Mouse (Mus musculus): ENCODE data around the gene Gpx5. TPM values are rescaled to one million over a fixed set of nuclear protein-coding genes. Genes with fewer than 3 reads are reported as not detected.
"Not testable (repeated sequence)": the region's sequence is repeated elsewhere in the genome, so short reads cannot be mapped to it uniquely, and the experiment has no call there.

Gene Gpx5
- polyA plus RNA-seq, 1 experiment from 2014 or later: not detected

DNA sequence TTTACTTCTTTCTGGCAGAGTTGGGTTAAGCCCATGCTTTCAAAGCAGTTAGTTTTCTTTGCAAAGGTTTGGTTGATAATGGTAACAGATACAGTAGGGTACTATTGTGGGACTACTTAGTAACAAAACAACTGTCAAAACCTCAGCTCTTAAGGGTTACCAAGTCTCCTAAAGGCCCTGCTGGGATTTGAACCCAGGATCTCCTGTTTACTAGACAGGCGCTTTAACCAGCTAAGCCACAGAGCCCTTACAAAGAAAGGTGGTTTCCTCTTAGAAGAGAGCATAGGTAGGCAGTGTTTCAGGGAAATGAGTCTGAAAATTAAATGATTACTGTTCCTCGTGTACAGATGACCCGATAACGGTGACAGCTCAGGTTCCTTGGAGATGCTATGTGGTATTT, 43.5 kb downstream of the Gpx5 start:
- 8% methylated on average over 4 of the region's 4 CpGs for WGBS
- ATAC-seq (ENCODE audit: insufficient number of reproducible peaks, low FRiP score, low TSS enrichment, low read depth): no peak

DNA sequence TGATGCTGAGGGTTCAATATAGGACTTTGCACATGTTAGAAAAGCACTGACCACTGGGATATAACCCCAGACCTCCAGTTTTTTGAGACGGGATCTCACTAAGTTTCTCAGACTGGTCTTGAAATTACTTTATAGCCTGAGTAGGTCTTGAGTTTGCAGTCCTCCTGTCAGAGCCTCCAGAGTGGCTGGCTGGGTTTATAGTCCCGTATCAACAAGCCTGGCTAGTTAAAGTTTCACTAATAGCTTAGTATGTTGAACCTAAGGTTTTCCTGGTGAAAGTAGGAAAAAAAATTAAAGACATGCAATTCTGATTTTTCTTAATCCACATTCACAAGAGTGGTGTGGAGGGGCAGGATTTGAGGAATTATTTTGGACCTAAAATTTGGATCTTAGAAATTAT, 46.3 kb downstream of the Gpx5 start:
- DNase-seq (ENCODE audit: low spot score): no peak
- no peak overlapping the region for H3K4me2 ChIP-seq (ENCODE audit: low read depth, severe bottlenecking)
- H3K9me3 ChIP-seq (ENCODE audit: control insufficient read depth, low read length): no peaks in the 10 kb centered on the region
- H3K27me3 ChIP-seq (ENCODE audit: control insufficient read depth, insufficient read depth, low read length): 0 out of 2 replicates have a peak, but pooled peaks cover 3% of the 10 kb centered on the region
- H3K4me3 ChIP-seq (ENCODE audit: low read depth, low read length): no peak overlapping the region
- no peaks in the 10 kb centered on the region for H3K4me1 ChIP-seq (ENCODE audit: control insufficient read depth, insufficient read depth, low read length)
- ATAC-seq (ENCODE audit: insufficient number of reproducible peaks, low FRiP score, low TSS enrichment, low read depth): no peak
- no peaks in the 10 kb centered on the region for H3K36me3 ChIP-seq (ENCODE audit: control insufficient read depth, insufficient read depth, low read length)
- H3K27ac ChIP-seq (replicated peaks; ENCODE audit: low read depth, low read length): no peak overlapping the region
- 54% methylated on average over 2 of the region's 2 CpGs for WGBS
- H3K9ac ChIP-seq (ENCODE audit: low read length): no peak overlapping the region

More for the DNA sequence above, 43.5 kb downstream of the Gpx5 start:
- Histone ChIP-seq H3K9ac (ENCODE audit: low read length) (no peak overlapping the region), H3K4me2 (ENCODE audit: low read depth, severe bottlenecking) (no peak overlapping the region), H3K27me3 (ENCODE audit: control insufficient read depth, insufficient read depth, low read length) (0 out of 2 replicates have a peak, but pooled peaks cover under 1% of the 10 kb centered on the region), H3K9me3 (ENCODE audit: control insufficient read depth, low read length) (no peaks in the 10 kb centered on the region), H3K27ac (replicated peaks; ENCODE audit: low read depth, low read length) (no peak overlapping the region), H3K4me1 (ENCODE audit: control insufficient read depth, insufficient read depth, low read length) (no peaks in the 10 kb centered on the region; the same call in 1 of the 2 replicates), H3K4me3 (ENCODE audit: low read depth, low read length) (no peak overlapping the region), H3K36me3 (ENCODE audit: control insufficient read depth, insufficient read depth, low read length) (no peaks in the 10 kb centered on the region)
- peak; percentile 54 for DNase-seq (ENCODE audit: low spot score)

DNA sequence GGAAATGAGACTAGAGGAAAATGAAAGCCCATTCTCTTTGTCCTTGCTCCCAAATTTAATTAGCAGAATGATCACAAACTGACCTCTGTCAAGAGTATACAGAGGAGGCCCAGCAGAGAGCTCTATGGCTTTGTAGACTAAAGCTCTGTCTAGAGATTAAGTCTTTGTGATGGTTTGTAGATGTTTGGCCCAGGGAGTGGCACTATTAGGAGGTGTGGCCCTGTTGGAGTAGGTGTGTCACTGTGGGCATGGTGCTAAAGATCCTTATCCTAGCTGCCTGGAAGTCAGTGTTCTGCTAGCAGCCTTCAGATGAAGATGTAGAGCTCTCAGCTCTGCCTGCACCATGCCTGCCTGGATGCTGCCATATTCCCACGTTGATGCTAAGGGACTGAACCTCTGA, 47.6 kb downstream of the Gpx5 start:
- not testable (repeated sequence) for H3K4me1 ChIP-seq (ENCODE audit: control insufficient read depth, insufficient read depth, low read length); ATAC-seq (ENCODE audit: insufficient number of reproducible peaks, low FRiP score, low TSS enrichment, low read depth); H3K36me3 ChIP-seq (ENCODE audit: control insufficient read depth, insufficient read depth, low read length); H3K9ac ChIP-seq (ENCODE audit: low read length); H3K9me3 ChIP-seq (ENCODE audit: control insufficient read depth, low read length); H3K27ac ChIP-seq (replicated peaks; ENCODE audit: low read depth, low read length); H3K27me3 ChIP-seq (ENCODE audit: control insufficient read depth, insufficient read depth, low read length); H3K4me2 ChIP-seq (ENCODE audit: low read depth, severe bottlenecking); DNase-seq (ENCODE audit: low spot score); H3K4me3 ChIP-seq (ENCODE audit: low read depth, low read length)
- 25% methylated on average over 1 of the region's 1 CpGs for WGBS

DNA sequence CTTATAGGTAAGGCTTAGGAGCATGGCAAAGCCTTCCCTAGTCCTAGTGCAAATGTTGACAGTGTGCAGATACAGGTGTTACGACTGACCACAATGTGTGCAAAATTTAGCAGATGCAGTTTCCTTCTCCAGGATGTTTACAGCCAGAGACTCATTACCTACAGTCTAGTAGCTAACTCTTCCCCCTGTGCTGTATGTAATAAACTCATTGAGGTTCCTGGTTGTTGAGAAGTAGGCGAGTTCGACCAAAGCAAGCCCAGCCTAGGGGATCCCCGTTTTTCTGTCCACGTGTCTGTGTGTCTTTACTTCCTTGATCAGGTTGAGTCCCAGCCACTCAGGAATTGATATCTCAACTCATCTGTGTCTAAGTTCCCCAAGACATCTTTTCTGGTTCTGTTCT, 48.4 kb downstream of the Gpx5 start:
- no peaks in the 10 kb centered on the region for H3K9me3 ChIP-seq (ENCODE audit: control insufficient read depth, low read length)
- H3K9ac ChIP-seq (ENCODE audit: low read length): no peak overlapping the region
- H3K4me1 ChIP-seq (ENCODE audit: control insufficient read depth, insufficient read depth, low read length): no peaks in the 10 kb centered on the region
- ATAC-seq (ENCODE audit: insufficient number of reproducible peaks, low FRiP score, low TSS enrichment, low read depth) (no peak), DNase-seq (ENCODE audit: low spot score) (no peak)
- no peak overlapping the region for H3K27ac ChIP-seq (replicated peaks; ENCODE audit: low read depth, low read length)
- WGBS: 78% methylated on average over 5 of the region's 5 CpGs
- H3K36me3 ChIP-seq (ENCODE audit: control insufficient read depth, insufficient read depth, low read length): no peaks in the 10 kb centered on the region
- H3K27me3 ChIP-seq (ENCODE audit: control insufficient read depth, insufficient read depth, low read length): 0 out of 2 replicates have a peak, but pooled peaks cover 3% of the 10 kb centered on the region
- no peak overlapping the region for H3K4me3 ChIP-seq (ENCODE audit: low read depth, low read length)
- H3K4me2 ChIP-seq (ENCODE audit: low read depth, severe bottlenecking): no peak overlapping the region

DNA sequence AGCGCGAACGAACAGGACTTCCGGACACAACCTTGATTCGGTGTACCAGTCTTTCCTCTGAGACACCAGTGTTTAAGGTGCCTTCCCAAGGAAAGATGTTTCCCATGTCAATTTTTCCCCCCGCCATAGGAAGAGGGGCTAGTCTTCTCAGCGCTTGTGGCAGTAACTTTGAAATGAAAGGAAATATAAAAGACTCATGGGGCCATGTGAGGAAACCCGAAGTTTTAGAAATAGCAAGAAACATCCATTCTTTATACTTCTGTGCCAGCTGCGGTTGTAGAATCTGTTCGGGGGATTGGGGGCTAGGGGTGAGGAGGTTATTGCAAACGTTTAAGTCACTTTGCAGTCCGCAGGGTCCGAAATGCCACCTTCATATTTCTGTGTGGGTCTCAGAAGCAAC, 49.3 kb downstream of the Gpx5 start:
- DNase-seq (ENCODE audit: low spot score) (no peak), ATAC-seq (ENCODE audit: insufficient number of reproducible peaks, low FRiP score, low TSS enrichment, low read depth) (no peak)
- Histone ChIP-seq H3K4me3 (ENCODE audit: low read depth, low read length) (peak overlapping the region; percentile 24), H3K9me3 (ENCODE audit: control insufficient read depth, low read length) (no peaks in the 10 kb centered on the region; the same call in 1 of the 2 replicates), H3K9ac (ENCODE audit: low read length) (no peak overlapping the region), H3K27me3 (ENCODE audit: control insufficient read depth, insufficient read depth, low read length) (0 out of 2 replicates have a peak, but pooled peaks cover 3% of the 10 kb centered on the region), H3K4me2 (ENCODE audit: low read depth, severe bottlenecking) (peak overlapping the region; percentile 43), H3K27ac (replicated peaks; ENCODE audit: low read depth, low read length) (no peak overlapping the region), H3K36me3 (ENCODE audit: control insufficient read depth, insufficient read depth, low read length) (no peaks in the 10 kb centered on the region), H3K4me1 (ENCODE audit: control insufficient read depth, insufficient read depth, low read length) (no peaks in the 10 kb centered on the region)
- WGBS: 16% methylated on average over 13 of the region's 13 CpGs

DNA sequence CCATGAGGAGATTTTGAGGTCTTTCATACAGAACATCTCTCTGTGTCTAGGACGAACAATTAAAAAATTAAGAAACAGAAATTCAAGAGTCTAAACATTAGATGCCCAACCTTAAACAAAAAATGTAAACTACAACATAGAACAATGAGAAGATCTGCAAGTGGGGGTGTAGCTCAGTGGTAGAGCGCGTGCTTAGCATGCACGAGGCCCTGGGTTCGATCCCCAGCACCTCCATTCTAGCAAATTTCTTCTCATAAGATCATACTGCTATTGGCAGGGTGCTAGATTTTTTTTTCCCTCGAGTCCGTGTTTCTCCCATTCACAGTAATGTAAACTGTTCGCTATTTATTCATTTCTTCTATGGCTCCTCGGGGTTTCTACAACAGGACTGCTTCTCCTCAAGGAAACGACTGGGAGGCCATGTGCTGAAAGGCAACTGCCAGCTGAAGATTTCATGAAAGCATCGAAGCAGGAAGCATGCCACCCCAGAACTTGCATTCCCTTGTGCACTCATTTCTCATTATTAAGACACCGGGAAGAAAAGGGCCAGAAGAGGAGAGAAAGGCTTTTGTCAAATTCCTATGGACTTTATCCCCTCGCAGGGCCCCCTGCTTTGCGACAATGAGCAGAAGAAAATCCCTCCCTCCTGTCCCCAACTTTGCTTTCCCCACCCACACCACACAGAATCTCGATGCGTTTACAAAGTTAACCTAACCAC, 50.0 kb downstream of the Gpx5 start:
- H3K27ac ChIP-seq (replicated peaks; ENCODE audit: low read depth, low read length): no peak overlapping the region

DNA sequence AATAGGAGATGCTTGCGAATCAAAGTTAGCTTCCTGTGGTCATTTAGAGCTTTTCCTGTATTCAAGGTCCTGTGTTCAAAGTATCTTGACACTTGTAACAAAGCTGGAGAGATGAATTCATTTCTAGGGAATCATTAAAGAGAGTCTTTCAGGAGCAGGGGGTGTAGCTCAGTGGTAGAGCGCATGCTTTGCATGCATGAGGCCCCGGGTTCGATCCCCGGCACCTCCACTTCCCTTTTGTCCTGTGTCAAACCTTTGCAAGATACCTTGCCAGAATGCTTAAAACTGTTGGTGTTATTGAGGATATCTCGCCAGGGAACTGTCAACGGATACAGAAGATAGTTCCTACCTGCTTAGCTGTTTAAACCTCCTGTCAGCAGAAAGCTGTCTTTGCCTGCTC, 51.7 kb downstream of the Gpx5 start:
- Histone ChIP-seq H3K4me1 (ENCODE audit: control insufficient read depth, insufficient read depth, low read length) (no peaks in the 10 kb centered on the region), H3K4me3 (ENCODE audit: low read depth, low read length) (no peak overlapping the region), H3K36me3 (ENCODE audit: control insufficient read depth, insufficient read depth, low read length) (no peaks in the 10 kb centered on the region), H3K9ac (ENCODE audit: low read length) (no peak overlapping the region), H3K4me2 (ENCODE audit: low read depth, severe bottlenecking) (no peak overlapping the region), H3K9me3 (ENCODE audit: control insufficient read depth, low read length) (no peaks in the 10 kb centered on the region; the same call in 1 of the 2 replicates), H3K27ac (replicated peaks; ENCODE audit: low read depth, low read length) (no peak overlapping the region), H3K27me3 (ENCODE audit: control insufficient read depth, insufficient read depth, low read length) (0 out of 2 replicates have a peak, but pooled peaks cover 3% of the 10 kb centered on the region)
- peak; percentile 76 for DNase-seq (ENCODE audit: low spot score)
- 6% methylated on average over 7 of the region's 7 CpGs for WGBS
- ATAC-seq (ENCODE audit: insufficient number of reproducible peaks, low FRiP score, low TSS enrichment, low read depth): no peak

More for the DNA sequence above, 50.0 kb downstream of the Gpx5 start:
- Histone ChIP-seq H3K4me2 (ENCODE audit: low read depth, severe bottlenecking) (peak overlapping the region; percentile 43), H3K4me3 (ENCODE audit: low read depth, low read length) (peak overlapping the region; percentile 24), H3K9me3 (ENCODE audit: control insufficient read depth, low read length) (no peaks in the 10 kb centered on the region; the same call in 1 of the 2 replicates), H3K9ac (ENCODE audit: low read length) (no peak overlapping the region), H3K36me3 (ENCODE audit: control insufficient read depth, insufficient read depth, low read length) (no peaks in the 10 kb centered on the region), H3K4me1 (ENCODE audit: control insufficient read depth, insufficient read depth, low read length) (no peaks in the 10 kb centered on the region), H3K27me3 (ENCODE audit: control insufficient read depth, insufficient read depth, low read length) (0 out of 2 replicates have a peak, but pooled peaks cover 3% of the 10 kb centered on the region)
- peak; percentile 31; the same call in 1 of the 2 replicates for ATAC-seq (ENCODE audit: insufficient number of reproducible peaks, low FRiP score, low TSS enrichment, low read depth)
- 7% methylated on average over 16 of the region's 16 CpGs for WGBS
- peak; percentile 66 for DNase-seq (ENCODE audit: low spot score)

DNA sequence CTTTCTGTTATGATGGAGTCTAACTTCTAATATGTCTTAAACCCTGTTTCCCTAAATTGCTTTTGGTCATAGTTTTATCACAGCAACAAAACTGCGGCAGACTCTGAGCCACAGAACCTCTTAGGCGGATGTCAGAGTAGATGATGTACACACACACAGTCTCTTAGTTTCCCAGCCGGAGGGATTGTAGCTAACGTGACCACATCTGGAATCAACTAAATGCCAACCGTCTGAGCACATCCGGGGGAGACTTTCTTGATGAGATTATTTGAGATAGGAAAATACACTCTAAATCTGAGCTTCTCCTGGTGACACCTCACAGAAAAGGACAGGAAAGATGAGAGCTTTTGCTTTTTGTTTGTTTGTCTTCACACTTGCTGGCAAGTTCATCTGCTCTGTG, 55.4 kb downstream of the Gpx5 start:
- Histone ChIP-seq H3K9me3 (ENCODE audit: control insufficient read depth, low read length) (no peaks in the 10 kb centered on the region; the same call in 1 of the 2 replicates), H3K36me3 (ENCODE audit: control insufficient read depth, insufficient read depth, low read length) (no peaks in the 10 kb centered on the region), H3K27me3 (ENCODE audit: control insufficient read depth, insufficient read depth, low read length) (no peaks in the 10 kb centered on the region), H3K4me3 (ENCODE audit: low read depth, low read length) (no peak overlapping the region), H3K4me2 (ENCODE audit: low read depth, severe bottlenecking) (no peak overlapping the region), H3K4me1 (ENCODE audit: control insufficient read depth, insufficient read depth, low read length) (no peaks in the 10 kb centered on the region), H3K9ac (ENCODE audit: low read length) (no peak overlapping the region), H3K27ac (replicated peaks; ENCODE audit: low read depth, low read length) (no peak overlapping the region)
- DNase-seq (ENCODE audit: low spot score) (no peak), ATAC-seq (ENCODE audit: insufficient number of reproducible peaks, low FRiP score, low TSS enrichment, low read depth) (no peak)
- 14% methylated on average over 6 of the region's 6 CpGs for WGBS
